Mouse (Mus musculus) lung, postnatal 0 days (tissue): ENCODE measurements around the gene Fras1.

Source experiments
- CTCF ChIP-seq: IDR thresholded peaks from 2 replicates; pipeline ENCODE4 v1.5.1; 2016; ENCODE audit warnings: antibody characterized with exemption, mild to moderate bottlenecking
- EP300 ChIP-seq: IDR thresholded peaks from 2 replicates; pipeline ENCODE4 v1.6.1; 2016; ENCODE audit warnings: antibody characterized with exemption, mild to moderate bottlenecking, control low read depth

- no peak for TF ChIP-seq CTCF
- no peak for TF ChIP-seq EP300
These were observed 184.5 kb downstream of the Fras1 start for GRCm38 (mm10) chr5:96558049-96558804.
